In the genomic region with DNA sequence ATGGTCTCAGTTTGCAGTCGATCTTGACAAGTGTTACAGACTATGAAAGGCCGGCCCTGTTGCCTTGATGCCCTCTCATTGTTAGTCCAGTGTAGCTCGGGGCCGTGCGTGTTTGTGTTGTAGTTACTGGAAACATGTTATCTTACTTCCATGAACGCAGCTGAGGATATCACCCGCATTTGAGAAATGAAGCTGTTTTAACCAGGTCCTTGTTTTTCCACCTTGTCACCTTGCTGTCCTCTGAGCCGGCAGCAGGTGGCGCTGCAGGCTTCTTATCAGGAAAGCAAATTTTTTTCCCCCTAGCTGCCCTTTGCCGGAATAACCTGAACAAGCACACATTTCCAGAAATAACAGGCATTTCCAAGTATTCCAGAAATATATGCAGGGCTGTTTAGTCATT, we compare ENCODE assay signal across 9 mouse cellular contexts.
DNase-seq lines count a peak whose midpoint lies in the region; ATAC-seq lines count a peak whose summit lies in the region.
"Had no signal": no experiment of that assay in that cellular context is flagged by ENCODE, and none has a peak within 500 bp of the region (broad histone marks: within the 10 kb centered on the region; RNA-seq: fewer than 3 reads in every experiment).

No protein-coding gene starts in this region.

- DNase-seq in 3134 (ENCODE audit: extremely low read depth, insufficient read length, low spot score) (peak; percentile 9), ZHBTc4 (ENCODE audit: low read depth, low spot score) (peak; percentile 82)
- peak; percentile 58 to 76 for DNase-seq in cerebellum, postnatal 4 days (ENCODE audit: low spot score in 2 of 2)
- DNase-seq in gastrocnemius, postnatal 10 days, result peak; percentile 61
- DNase-seq in kidney, adult 8-10 months, result peak; percentile 8 to 58
- peak; percentile 79 for DNase-seq in limb, embryonic 10.5 days (ENCODE audit: low spot score)
- peak; percentile 79 for DNase-seq in neural tube, embryonic 11.5 days (ENCODE audit: low spot score)
- DNase-seq in thymus, postnatal 4 days, result peak; percentile 53

- H3K27me3 ChIP-seq in limb, embryonic 10.5 days (ENCODE audit: low read depth, poor library complexity, severe bottlenecking), result no peaks in the 10 kb centered on the region
- no peaks in the 10 kb centered on the region for H3K27me3 ChIP-seq in neural tube, embryonic 11.5 days (ENCODE audit: control insufficient read depth, insufficient read depth, low read length)
- H3K27me3 ChIP-seq: embryonic facial prominence, embryonic 15.5 days had no signal

- no peaks in the 10 kb centered on the region for H3K9me3 ChIP-seq in limb, embryonic 10.5 days (replicated peaks)
- no peaks in the 10 kb centered on the region for H3K9me3 ChIP-seq in neural tube, embryonic 11.5 days (ENCODE audit: control insufficient read depth, low read length)
- H3K9me3 ChIP-seq: embryonic facial prominence, embryonic 15.5 days had no signal

- no peak overlapping the region for H3K4me3 ChIP-seq in limb, embryonic 10.5 days
- no peak overlapping the region for H3K4me3 ChIP-seq in neural tube, embryonic 11.5 days (ENCODE audit: low read depth, low read length)
- H3K4me3 ChIP-seq: embryonic facial prominence, embryonic 15.5 days had no signal

- no peak overlapping the region for H3K9ac ChIP-seq in neural tube, embryonic 11.5 days (ENCODE audit: low read length)
- H3K9ac ChIP-seq: embryonic facial prominence, embryonic 15.5 days had no signal

- WGBS in limb, embryonic 10.5 days, result 23% methylated on average over 10 of the region's 10 CpGs
- 27% methylated on average over 10 of the region's 10 CpGs for WGBS in neural tube, embryonic 11.5 days

- H3K36me3 ChIP-seq in limb, embryonic 10.5 days, result no peaks in the 10 kb centered on the region
- no peaks in the 10 kb centered on the region for H3K36me3 ChIP-seq in neural tube, embryonic 11.5 days (ENCODE audit: control insufficient read depth, insufficient read depth, low read length)
- H3K36me3 ChIP-seq: embryonic facial prominence, embryonic 15.5 days had no signal

- H3K4me2 ChIP-seq in neural tube, embryonic 11.5 days (ENCODE audit: low read depth), result no peak overlapping the region
- H3K4me2 ChIP-seq: embryonic facial prominence, embryonic 15.5 days had no signal

- no peak for ATAC-seq in neural tube, embryonic 11.5 days (ENCODE audit: insufficient read depth, low FRiP score, low TSS enrichment)

- H3K27ac ChIP-seq in limb, embryonic 10.5 days, result no peak overlapping the region
- no peak overlapping the region for H3K27ac ChIP-seq in neural tube, embryonic 11.5 days (ENCODE audit: low read depth, low read length)
- H3K27ac ChIP-seq: embryonic facial prominence, embryonic 15.5 days had no signal

- H3K4me1 ChIP-seq in limb, embryonic 10.5 days, result peaks cover 7% of the 10 kb centered on the region; the same call in 1 of the 2 replicates
- H3K4me1 ChIP-seq in neural tube, embryonic 11.5 days (ENCODE audit: control insufficient read depth, insufficient read depth, low read length), result no peaks in the 10 kb centered on the region
- H3K4me1 ChIP-seq: embryonic facial prominence, embryonic 15.5 days had no signal

Comparison
In these comparisons a context has a peak if more than half of its experiments do, and no peak if none do; other contexts are left out.
1. DNase-seq: peak in every context shown above with its lines; median percentile 82 in ZHBTc4; 79 in limb, embryonic 10.5 days; 79 in neural tube, embryonic 11.5 days; 67 in cerebellum, postnatal 4 days; 61 in gastrocnemius, postnatal 10 days; 53 in thymus, postnatal 4 days; 33 in kidney, adult 8-10 months; 9 in 3134.